In genomic region chr13:95040140-95040738, GRCm38 (mm10) we compare ENCODE assay signal across 27 mouse cellular contexts.
DNase-seq lines count a peak whose midpoint lies in the region; TF ChIP-seq lines count a peak whose summit lies in the region.
"Had no signal": no experiment of that assay in that cellular context is flagged by ENCODE, and none has a peak within 500 bp of the region (broad histone marks: within the 10 kb centered on the region; RNA-seq: fewer than 3 reads in every experiment).

No protein-coding gene starts in this region.

- no peak for DNase-seq in layer of hippocampus, adult 2 months (ENCODE audit: low spot score in 2 of 2)
- DNase-seq in layer of hippocampus, postnatal 14 days (ENCODE audit: low spot score in 2 of 2) = no peak
- peak; percentile 21 for DNase-seq in retina, postnatal 1 day
- no peak for DNase-seq in retina, embryonic 14.5 days (ENCODE audit: low spot score)
- DNase-seq in adrenal gland, postnatal 4 days (ENCODE audit: low spot score in 2 of 2) = no peak
- no peak for DNase-seq in kidney, postnatal 14 days
- DNase-seq: adrenal gland, adult 8-10 months; adrenal gland, postnatal 25 days; cerebellum, adult 11 months; cerebellum, adult 2 months; cerebellum, adult 9-11 months; cerebellum, postnatal 25 days; embryo, embryonic 11 days; gastrocnemius, postnatal 25 days; heart, adult 18-20 months; heart, postnatal 10 days; heart, postnatal 36 days had no signal

- peaks cover 4% of the 10 kb centered on the region; the same call in 1 of the 2 replicates for H3K4me1 ChIP-seq in cortical plate, adult 2 months (ENCODE audit: control insufficient read depth, insufficient read depth, low read length)
- H3K4me1 ChIP-seq: embryonic facial prominence, embryonic 10.5 days; embryonic facial prominence, embryonic 13.5 days; forebrain, embryonic 12.5 days; forebrain, embryonic 15.5 days; heart, embryonic 12.5 days; hindbrain, embryonic 10.5 days; hindbrain, embryonic 13.5 days had no signal

- peak overlapping the region; percentile 36; the same call in 1 of the 2 replicates for H3K27ac ChIP-seq in layer of hippocampus, adult 2 months
- peak overlapping the region; percentile 22; the same call in 1 of the 2 replicates for H3K27ac ChIP-seq in cortical plate, adult 2 months (ENCODE audit: insufficient read depth, low read length)
- H3K27ac ChIP-seq: embryonic facial prominence, embryonic 10.5 days; embryonic facial prominence, embryonic 13.5 days; forebrain, embryonic 12.5 days; forebrain, embryonic 15.5 days; heart, embryonic 15.5 days; hindbrain, embryonic 10.5 days; hindbrain, embryonic 13.5 days had no signal

- TF ChIP-seq POLR2A in cortical plate, adult 2 months (IDR thresholded peaks at IDR 0.05; ENCODE audit: extremely low read depth, insufficient read depth, low read length) = no peak

- no peak overlapping the region for H3K4me3 ChIP-seq in layer of hippocampus, adult 2 months
- H3K4me3 ChIP-seq in cortical plate, adult 2 months (ENCODE audit: insufficient read depth, low read length) = no peak overlapping the region
- H3K4me3 ChIP-seq: embryonic facial prominence, embryonic 10.5 days; embryonic facial prominence, embryonic 13.5 days; erythroblast, embryonic 14.5 days; forebrain, embryonic 12.5 days; forebrain, embryonic 15.5 days; heart, embryonic 12.5 days; heart, embryonic 15.5 days; hindbrain, embryonic 10.5 days; hindbrain, embryonic 13.5 days had no signal

- TF ChIP-seq CTCF in layer of hippocampus, adult 2 months (conservative IDR thresholded peaks at IDR 0.05) = no peak
- TF ChIP-seq CTCF in cortical plate, adult 2 months (IDR thresholded peaks at IDR 0.05; ENCODE audit: extremely low read depth, insufficient read depth, low read length) = no peak
